Mouse (Mus musculus): ENCODE measurements around the gene Plcxd1. TPM values are rescaled to one million over a fixed set of nuclear protein-coding genes. Genes with fewer than 3 reads are reported as not detected.
"Not testable (repeated sequence)": the region's sequence is repeated elsewhere in the genome, so short reads cannot be mapped to it uniquely, and the experiment has no call there.

Gene Plcxd1
- total RNA-seq (2021): 1 to 10 TPM; 2.8 to 3.7 TPM
- long read RNA-seq, experiment 1, partial matches to known transcripts: 2 of 4 reads
- long read RNA-seq, experiment 1, other reads (novel, unspliced or antisense): 2 of 4 reads
- long read RNA-seq, experiment 2, partial matches to known transcripts: 6 of 9 reads
- long read RNA-seq, experiment 2, other reads (novel, unspliced or antisense): 3 of 9 reads

DNA sequence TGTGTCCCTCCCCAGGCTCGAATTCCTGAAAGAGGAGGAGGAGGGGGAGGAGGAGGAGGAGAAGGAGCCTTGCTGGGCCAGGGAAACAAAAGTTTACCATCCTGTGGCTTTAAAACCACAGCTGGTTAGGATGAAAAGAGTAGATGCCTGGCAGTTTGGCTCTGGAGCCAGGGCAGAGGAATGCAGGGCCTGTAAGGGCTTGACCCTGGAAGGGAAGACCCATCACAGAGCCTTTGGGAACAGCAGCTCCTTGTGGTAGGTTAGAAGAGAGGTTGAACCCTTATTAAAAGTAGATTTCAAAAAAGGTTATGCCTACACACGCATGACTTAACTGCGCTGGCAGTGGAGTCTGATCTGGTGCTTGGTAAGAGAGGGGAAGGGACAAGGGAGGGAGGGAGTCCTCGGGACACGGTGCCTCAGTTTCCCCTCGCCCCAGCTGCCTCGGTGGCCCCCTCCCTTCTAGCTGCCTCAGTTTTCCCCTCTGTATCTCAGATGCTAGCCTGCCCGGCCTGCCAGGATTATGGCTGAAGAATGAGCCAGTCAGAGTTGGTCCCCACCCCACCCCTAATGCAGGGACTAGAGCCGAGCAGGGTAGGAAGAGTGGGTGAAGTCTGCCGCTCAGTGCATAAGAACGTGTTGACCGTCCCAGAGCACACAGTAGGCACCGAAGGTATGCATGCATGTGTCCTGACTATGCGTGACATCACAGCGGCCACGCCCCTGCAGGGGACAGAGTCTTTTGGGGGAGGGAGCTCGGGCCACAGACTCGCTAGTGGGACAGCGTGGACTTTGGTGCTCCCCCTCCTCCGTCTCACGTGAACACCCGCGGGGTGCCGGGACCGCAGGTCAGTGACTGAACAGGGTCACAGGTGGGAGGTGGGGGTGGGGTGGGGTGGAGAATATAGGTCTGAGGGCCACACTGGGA is at the start of gene Plcxd1:
Plcxd1 (plus strand) TSS at position 314 of the 925 bp plus-strand sequence.
- DNase-seq (ENCODE audit: low spot score in 2 of 2): no peak

DNA sequence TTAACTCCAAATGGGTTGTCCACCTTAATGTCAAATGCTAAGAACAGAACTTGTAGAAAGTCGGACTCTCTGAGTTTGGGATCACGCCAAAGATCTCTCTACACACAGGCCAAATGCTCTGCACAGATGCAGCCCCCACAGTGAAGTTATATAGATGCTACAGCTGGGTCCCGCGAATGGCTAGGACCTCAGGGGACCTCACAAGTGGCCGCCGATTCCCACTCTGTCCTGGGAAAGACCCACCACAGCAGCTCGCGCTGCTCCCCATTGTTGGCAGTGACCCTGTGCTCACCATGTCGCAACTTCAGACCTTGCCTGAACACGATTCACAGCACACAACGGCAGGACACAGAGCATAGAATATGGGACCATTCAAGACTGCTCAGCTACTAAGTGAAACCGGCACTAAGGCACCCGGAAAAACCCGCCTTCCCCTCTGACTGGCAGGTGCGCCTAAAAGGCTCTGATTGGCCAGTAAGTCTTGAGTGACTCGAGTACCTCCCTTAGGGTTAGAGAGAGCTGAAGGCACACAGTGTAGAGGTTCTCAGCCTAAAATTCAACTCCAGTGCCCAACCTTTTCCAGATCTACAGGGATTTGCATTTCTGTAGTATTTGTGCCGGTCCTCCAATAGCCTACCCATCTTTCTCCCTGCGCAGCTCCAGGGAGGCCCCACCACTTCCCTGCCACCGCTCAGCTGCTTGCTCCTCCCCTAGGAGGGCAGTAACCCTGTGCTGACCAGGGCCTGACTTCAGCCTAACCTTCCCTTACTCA is 41.9 kb upstream of the Plcxd1 start:
- peak; percentile 83 to 89 for DNase-seq (ENCODE audit: low spot score in 2 of 2)

DNA sequence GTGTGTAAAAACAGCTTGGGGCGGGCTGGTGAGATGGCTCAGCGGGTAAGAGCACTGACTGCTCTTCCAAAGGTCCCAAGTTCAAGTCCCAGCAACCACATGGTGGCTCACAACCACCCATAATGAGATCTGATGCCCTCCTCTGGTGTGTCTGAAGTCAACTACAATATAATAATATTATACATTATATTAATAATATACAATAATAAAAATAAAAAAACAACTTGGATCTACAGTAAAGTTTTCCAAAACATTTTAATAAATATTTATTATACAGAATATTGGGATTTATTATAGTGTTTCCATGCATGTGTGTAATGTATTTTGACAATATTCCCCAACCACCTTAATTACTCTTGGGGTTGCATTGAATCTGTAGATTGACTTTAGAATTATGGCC is 27.4 kb upstream of the Plcxd1 start, which contains the start of gene Gm17655:
Gm17655 (minus strand) TSS at position 101 of the 400 bp plus-strand sequence.
- not testable (repeated sequence) for DNase-seq (ENCODE audit: low spot score in 2 of 2)

DNA sequence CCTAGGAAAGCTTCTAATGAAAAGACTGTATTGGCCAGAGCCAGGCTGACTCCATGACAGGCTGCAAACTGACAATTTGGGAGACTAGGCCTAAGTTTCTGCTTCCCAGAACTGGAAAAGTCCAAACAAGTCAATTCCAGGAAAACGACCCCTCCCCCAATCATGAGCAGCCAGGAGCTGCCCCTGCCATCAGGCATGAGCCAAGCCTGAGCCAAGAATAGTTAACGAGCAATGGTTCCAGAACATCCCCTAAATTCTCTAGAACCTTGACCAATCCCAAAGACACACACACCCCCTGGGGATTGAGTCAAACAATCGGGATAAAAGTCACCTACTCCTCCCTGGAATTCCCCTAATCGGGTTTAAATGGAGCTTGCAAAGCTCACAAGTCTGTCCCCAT is 16.8 kb upstream of the Plcxd1 start:
- DNase-seq (ENCODE audit: low spot score in 2 of 2): no peak

DNA sequence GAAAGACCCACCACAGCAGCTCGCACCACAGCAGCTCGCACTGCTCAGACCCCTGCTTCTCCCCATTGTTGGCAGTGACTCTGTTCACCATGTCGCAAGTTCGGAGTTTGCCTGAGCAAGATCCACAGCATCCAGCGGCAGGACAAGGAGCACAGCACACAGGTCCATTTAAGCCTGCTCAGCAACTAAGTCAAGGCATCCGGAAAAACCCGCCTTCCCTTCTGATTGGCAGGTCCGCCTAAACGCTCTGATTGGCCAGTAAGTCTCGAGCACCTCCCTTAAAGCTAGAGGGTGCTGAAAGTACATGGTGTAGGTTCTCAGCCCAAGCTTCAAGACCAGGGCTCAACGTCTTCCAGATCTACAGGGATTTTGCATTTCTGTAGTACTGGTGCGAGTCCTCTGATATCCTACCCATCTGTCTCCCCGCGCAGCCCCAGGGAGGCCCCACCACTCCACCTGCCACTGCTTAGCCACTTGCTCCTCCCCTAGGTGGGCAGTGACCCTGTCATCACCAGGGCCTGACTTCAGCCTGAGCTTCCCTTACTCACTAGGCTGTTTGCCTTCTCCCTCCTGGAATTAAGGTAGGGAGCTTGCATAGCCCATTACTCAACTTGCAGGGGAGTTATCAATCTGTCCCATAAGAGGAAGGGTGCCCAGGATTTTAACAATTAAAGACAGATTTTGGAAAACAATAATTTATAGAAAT is 13.5 kb upstream of the Plcxd1 start:
- no peak for DNase-seq (ENCODE audit: low spot score in 2 of 2)

DNA sequence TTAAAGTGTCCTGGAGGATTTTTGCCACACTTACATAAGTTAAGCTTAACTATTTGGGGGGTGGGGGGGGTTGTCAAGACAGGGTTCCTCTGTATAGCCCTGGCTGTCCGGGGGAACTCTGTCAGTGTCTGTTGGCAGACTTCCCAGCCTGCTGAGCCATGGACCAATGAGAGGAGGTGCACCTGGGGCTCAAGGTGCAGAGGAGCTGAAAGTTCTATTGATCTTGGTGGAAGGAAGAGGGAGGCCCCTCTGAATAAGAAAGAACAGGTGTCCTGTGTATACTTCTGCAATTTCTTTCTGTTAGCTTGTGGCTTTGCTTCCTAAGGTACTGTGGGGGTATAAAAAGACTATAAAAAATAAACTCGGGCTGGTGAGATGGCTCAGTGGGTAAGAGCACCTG is 8.2 kb upstream of the Plcxd1 start:
- DNase-seq (ENCODE audit: low spot score in 2 of 2): no peak

DNA sequence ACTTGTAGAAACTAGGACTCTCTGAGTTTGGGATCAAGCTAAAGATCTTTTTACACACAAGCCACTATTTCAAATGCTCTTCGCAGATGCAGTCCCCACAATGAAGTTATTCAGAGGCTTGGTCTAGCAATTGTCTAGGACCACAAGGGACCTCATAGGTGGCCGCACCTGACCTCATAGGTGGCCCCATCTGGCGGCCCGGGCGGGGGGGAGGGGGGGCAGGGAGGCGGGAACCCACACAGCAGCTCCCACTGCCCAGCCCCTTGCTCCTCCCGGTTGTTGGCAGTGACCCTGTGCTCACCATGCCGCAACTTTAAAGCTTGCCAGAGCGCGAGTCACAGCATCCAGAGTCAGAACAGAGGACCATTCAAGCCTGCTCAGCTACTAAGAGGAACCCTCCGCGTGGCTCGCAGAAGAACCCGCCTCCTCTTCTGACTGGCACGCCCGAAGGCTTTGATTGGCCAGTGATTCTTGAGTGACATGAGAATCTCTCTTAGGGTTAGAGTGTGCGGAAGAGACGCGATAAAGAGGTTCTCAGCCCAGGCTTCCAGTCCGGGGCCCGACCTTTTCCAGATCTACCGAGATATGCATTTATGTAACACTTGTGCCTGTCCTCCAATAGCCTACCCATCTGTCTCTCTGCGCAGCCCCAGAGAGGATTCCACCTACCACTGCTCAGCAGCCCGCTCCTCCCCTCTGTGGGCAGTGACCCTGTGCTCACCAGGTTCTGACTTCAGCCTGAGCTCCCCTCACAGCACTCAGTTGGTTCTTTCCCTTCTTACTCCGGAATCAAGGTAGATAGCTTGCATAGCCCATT is 5.5 kb upstream of the Plcxd1 start, which contains the start of gene Gm35315:
Gm35315 (minus strand) TSS at position 391 of the 817 bp plus-strand sequence.
- DNase-seq (ENCODE audit: low spot score in 2 of 2): peak; percentile 83 to 94

DNA sequence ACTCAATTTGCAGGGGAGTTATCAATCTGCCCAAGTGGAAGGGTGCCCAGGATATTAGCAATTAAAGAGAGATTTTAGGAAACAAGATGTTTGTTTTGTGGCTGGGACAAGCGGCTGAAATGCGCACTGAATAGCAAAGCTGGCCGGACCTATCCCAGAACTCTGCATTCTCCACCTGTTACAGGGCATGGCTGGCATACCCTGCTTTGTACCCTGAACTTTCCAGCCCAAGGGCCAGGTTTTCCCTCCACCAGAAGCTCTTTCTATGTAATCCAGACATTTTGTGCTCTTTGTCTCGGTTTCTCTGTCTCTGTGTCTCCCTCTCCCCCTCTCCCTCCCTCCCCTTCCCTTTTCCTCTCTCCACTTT is 4.9 kb upstream of the Plcxd1 start:
- DNase-seq (ENCODE audit: low spot score in 2 of 2): no peak

DNA sequence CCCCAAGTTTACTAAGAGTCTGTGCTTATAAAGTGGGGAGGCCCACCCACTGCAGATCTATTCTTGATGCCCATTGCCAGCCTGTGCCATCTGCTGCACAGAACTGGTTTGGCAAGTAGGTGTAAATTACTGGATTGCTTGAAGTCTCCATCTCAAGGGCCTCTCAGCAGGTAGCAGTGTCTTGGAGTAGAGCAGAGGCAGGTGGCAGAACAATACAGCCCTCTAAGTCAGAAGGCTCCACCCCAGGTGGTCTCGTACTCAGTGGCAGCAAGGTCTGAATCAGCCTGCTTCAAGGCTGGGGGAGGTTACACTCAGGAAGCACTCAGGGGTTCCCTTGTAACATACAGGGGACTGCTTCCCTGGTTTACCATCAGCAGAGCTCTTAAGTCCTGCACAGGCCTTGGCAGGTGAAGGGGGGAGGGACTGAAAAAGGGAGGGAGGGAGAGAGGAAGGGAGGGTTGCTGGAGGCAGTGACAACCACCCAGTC is 735 bp upstream of the Plcxd1 start:
- DNase-seq (ENCODE audit: low spot score in 2 of 2): no peak

DNA sequence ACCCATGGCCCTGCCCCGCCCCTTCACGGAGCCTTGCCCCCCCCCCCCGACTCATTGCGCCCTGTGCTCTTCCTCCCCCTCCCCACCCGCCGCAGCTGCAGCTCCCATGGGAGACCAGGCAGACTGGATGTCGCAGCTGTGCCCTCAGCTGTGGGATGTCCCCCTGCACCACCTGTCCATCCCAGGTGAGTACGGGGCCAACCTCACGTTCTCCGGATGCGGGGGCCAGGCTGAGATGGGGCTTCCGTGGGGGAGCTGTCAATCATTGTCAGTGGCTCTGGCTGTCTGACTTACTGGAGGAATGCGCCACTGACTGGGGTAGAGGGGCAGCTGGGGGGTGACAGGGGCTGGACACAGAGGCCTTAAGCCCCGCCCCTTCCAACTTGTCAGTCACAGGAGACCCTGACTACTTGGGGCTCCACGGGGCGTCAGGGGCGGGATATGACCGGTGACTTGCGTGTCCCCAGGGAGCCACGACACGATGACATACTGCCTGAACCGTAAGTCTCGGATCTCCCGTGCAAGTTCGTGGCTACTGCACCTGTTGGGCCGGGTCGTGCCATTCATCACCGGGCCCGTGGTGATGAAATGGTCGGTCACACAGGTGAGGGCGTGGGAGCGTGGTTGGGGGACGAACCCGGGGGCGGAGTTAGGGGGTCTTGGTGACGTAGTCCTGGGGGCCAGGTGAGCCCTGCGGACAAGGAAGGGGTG is 1.3 kb downstream of the Plcxd1 start:
- peak; percentile 17 to 39 for DNase-seq (ENCODE audit: low spot score in 2 of 2)

DNA sequence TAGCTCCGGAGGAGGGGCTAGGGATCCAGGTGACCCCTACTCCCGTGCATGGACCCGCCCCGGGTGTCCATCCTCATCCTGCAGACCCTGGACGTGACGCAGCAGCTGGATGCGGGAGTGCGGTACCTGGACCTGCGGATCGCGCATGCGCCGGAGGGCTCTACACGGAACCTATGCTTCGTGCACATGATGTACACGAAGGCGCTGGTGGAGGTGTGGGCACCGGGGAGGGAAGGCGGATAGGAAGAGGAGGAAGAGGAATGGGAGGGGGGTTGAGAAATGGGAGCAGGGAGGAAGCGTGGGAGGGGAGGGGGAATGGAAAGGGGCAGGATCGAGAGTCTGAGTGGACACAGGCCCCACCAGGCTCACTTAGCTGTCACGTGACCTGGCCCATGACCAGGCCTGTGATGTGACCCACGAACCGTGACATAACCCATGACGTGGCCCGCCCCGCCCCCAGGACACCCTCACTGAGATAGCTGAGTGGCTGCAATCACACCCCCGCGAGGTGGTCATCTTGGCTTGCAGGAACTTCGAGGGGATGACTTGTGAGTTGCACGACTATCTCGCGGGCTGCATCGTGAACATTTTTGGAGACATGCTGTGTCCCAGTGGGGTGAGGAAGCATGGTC is 2.1 kb downstream of the Plcxd1 start:
- peak; percentile 41 to 52 for DNase-seq (ENCODE audit: low spot score in 2 of 2)

DNA sequence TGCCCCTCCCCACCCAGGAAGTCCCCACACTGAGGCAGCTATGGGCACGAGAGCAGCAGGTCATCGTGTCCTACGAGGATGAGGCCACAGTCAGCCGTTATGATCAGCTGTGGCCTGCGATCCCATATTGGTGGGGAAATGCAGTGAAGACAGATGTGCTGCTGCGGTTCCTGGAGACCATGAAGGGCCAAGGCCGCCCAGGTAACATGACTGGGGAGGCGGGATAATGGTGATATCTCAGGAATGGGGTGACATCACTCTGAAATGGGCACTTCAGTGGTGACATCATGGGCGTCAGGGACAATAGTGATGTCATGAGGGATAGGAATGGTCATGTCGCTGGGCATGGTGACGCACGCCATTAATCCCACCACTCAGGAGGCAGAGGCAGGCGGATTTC is 2.7 kb downstream of the Plcxd1 start:
- no peak for DNase-seq (ENCODE audit: low spot score in 2 of 2)

DNA sequence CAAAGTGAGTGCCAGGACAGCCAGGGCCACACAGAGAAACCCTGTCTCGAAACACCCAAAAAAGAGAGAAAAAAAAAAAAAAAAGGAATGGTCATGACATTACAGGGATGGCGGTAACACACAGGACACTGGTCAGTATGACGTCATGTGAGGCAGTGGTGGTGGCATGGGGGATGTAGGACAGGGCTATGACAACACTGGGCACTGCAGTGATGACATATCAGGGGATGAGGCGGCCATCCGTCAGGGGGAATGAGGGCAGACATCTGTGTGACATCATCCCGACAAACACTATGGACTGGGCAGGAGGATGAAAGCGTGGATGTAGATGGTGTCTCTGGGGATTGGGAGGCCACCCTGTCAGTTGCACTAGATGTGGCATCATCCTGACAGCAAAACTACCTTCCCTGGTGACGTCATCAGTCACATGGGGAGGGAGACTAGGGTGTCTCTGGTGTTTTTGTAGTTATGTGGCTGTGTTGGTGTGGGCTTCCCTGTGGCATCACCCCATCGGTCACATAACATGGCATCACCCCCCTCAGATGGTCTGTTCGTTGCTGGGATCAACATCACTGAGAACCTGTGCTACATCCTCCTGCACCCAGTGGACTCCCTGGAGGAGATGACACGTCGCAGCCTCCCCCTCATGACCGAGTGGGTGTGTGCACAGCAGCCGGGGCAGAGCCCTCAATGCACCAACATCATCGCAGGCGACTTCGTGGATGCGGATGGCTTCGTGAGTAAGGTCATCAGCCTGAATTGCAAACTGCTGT is 3.3 kb downstream of the Plcxd1 start:
- DNase-seq (ENCODE audit: low spot score in 2 of 2): no peak

DNA sequence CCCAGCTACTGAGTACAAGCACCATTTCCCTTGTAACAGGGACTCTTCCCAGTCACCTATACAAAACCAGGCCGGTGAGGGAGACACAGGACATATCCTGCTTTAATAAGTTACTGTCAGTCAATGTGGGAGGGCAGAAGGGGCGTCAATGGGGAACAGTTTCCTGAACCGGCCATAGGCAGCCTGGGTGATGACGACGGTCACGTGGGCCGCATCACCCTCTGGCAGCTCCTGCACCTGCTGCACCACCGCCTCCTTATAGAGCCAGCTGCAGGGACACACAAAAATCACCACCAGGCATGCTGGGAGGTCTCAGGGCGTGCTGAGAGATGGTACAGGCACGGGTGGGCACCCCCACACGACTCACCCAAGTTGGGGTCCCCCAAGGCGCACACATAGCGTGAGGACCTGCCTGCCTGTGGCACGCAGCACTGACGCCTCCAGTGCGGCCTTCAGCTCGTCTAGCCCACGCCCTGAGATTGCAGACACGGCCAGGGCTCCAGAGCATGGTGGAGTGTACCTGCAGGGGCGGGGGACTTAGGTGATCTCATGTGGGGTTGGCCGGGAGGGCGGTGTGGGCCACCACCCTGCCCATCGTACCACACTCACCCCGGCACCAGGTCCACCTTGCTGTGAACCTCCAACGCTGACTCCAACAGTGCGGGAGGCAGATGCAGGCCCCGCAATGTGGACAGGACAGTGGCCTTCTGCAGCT is 4.3 kb downstream of the Plcxd1 start:
- peak in 1 of 2 experiments; percentile 17 for DNase-seq (ENCODE audit: low spot score in 2 of 2)

DNA sequence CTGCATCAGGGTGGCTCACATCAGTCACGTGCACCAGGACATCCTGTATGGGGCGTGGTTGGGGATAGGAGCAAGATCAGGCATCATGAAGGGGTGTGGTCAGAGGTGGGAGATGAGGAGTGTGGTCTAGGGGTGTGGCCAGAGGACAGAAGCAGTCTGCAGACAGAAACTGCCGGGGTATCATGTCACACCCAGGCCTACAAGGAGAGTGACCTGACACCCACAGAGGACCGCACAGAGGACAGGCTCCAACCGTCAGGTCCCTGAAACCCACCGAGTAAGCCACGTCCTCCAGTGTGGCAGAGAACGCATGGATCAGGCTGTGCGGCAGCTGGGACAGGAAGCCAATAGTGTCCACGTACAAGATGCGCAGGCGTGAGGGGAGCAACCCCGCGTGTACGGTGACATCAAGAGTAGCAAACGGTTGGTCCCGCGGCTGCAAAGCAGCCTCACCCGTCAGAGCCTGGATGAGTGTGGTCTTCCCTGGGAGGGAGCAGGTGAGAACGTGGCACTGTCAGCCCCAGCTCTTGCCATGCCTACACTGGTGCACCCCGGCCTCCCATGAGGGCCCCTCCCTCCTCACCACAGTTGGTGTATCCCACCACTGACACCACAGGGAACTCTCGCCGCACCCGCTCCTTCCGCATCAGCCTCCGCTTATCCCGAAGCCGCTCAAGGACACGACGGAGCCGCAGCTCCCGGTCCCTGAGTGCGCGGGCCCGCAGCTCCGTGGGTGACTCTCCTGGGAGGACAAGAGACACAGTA is 5.0 kb downstream of the Plcxd1 start:
- no peak for DNase-seq (ENCODE audit: low spot score in 2 of 2)

DNA sequence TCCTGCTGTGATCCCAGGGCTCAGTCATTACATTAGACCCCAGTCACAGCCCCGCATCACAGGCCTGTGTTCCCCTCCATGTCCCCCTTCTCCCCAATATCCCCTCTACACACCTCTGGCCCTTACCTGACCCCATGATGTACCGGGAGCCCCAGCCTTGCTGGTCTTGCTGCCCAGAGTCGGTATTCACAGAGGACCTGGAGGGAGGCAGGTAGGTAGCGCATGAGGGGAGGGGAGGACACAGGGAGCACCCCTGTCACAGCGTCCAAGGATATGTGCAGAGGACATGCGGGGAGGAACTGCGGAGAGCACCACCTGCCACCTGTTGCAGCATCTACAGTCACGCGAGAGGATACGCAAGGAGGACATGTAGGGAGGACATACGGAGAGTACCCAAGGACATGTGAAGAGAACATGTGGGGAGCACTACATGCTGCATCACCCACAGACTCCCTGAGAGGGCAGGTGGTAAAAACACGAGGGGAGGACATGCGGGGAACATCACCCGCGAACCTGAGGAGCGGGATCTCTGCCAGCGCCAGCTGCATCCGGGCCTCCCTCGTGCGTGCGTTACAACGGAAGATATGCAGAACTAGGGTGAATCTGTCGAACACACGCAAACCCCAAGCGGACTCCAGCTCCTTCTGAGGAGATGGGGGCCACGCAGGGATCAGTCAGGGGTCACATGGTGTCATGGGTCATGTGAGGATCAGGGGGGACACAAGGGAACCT is 6.5 kb downstream of the Plcxd1 start:
- DNase-seq (ENCODE audit: low spot score in 2 of 2): peak in 1 of 2 experiments; percentile 22

Measured in layer of hippocampus, postnatal 14 days (tissue).